Mouse (Mus musculus) frontal cortex, adult (tissue): ENCODE measurements around the gene Nupr1.

Experiments used
- ATAC-seq: cut with Nextera tagmentation; 2 replicates; pipeline ENCODE4 v1.9.2; 2017; ENCODE audit warnings: mild to moderate bottlenecking, moderate library complexity, mixed read lengths; ENCODE audit not compliant: low TSS enrichment

The Nupr1 gene

GRCm38 (mm10) chr7:126630824-126631518 is at the start of gene Nupr1:
TSS of gene Nupr1 (minus strand) at chr7:126630861.
- ATAC-seq = no peak

GRCm38 (mm10) chr7:126679683-126680082 is 49.0 kb upstream of the Nupr1 start:
- no peak for ATAC-seq

- ATAC-seq = no peak
These were observed 48.1 kb upstream of the Nupr1 start for GRCm38 (mm10) chr7:126678545-126679341.

GRCm38 (mm10) chr7:126676631-126677220 is 46.1 kb upstream of the Nupr1 start:
- no peak for ATAC-seq

- ATAC-seq = peak; percentile 84; the same call in 1 of the 2 replicates
These were observed 45.5 kb upstream of the Nupr1 start, which contains the start of gene Sult1a1 for GRCm38 (mm10) chr7:126676207-126676606. TSS of gene Sult1a1 (minus strand) at chr7:126676432.

GRCm38 (mm10) chr7:126675104-126675503 is 44.4 kb upstream of the Nupr1 start:
- no peak for ATAC-seq

GRCm38 (mm10) chr7:126672111-126672510 is 41.5 kb upstream of the Nupr1 start:
- no peak for ATAC-seq

- no peak for ATAC-seq
These were observed 39.5 kb upstream of the Nupr1 start for GRCm38 (mm10) chr7:126670152-126670551.

GRCm38 (mm10) chr7:126668452-126668851 is 37.8 kb upstream of the Nupr1 start:
- no peak for ATAC-seq

GRCm38 (mm10) chr7:126667495-126668090 is 36.9 kb upstream of the Nupr1 start:
- ATAC-seq = no peak

GRCm38 (mm10) chr7:126665269-126665668 is 34.6 kb upstream of the Nupr1 start:
- no peak for ATAC-seq

GRCm38 (mm10) chr7:126663646-126664045 is 33.0 kb upstream of the Nupr1 start:
- no peak for ATAC-seq

GRCm38 (mm10) chr7:126659771-126660170 is 29.1 kb upstream of the Nupr1 start:
- no peak for ATAC-seq

- ATAC-seq = no peak
These were observed 26.9 kb upstream of the Nupr1 start for GRCm38 (mm10) chr7:126657522-126657921.

GRCm38 (mm10) chr7:126655695-126656094 is 25.0 kb upstream of the Nupr1 start:
- ATAC-seq = no peak

- no peak for ATAC-seq
These were observed 23.3 kb upstream of the Nupr1 start for GRCm38 (mm10) chr7:126653991-126654390.

- no peak for ATAC-seq
These were observed 20.2 kb upstream of the Nupr1 start for GRCm38 (mm10) chr7:126650852-126651251.

GRCm38 (mm10) chr7:126649231-126650051 is 18.8 kb upstream of the Nupr1 start, which contains the start of gene Sgf29:
TSS of gene Sgf29 (plus strand) at chr7:126649309.
- ATAC-seq = peak; percentile 99

GRCm38 (mm10) chr7:126648486-126648885 is 17.8 kb upstream of the Nupr1 start:
- ATAC-seq = no peak

- no peak for ATAC-seq
These were observed 15.0 kb upstream of the Nupr1 start for GRCm38 (mm10) chr7:126645708-126646107.

- ATAC-seq = no peak
These were observed 14.3 kb upstream of the Nupr1 start for GRCm38 (mm10) chr7:126644914-126645313.
